Comparison of ENCODE assay signal across 26 mouse cellular contexts in the genomic region with DNA sequence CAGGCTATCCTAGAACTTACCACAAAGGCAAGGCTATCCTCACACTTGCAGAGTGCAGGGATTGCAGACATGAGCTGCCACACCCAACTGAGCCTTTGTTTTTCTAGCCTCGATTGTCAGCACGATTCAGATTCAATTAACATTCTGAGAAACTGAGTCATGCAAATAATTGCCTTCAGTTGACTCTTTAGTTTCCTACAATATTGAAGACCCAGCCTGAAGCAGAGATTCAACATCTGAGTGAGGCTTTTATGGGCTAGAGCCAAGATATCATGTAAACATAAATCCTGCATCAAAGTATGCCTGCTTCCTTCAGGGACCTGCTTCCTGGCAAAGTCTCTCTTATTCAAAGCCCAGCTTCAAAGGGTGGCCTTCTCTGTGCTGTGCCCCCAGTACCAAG. TPM values are rescaled to one million over a fixed set of nuclear protein-coding genes. Genes with fewer than 3 reads are reported as not detected.
"Had no signal": no experiment of that assay in that cellular context is flagged by ENCODE, and none has a peak within 500 bp of the region (broad histone marks: within the 10 kb centered on the region; RNA-seq: fewer than 3 reads in every experiment).

No protein-coding gene starts in this region.

- DNase-seq: kidney, adult 18-20 months; kidney, postnatal 36 days; layer of hippocampus, postnatal 36 days; liver, postnatal 0 days; lung, postnatal 10 days; lung, postnatal 4 days; midbrain, embryonic 14.5 days; right cerebral cortex, adult 18-20 months; right cerebral cortex, postnatal 14 days; right cerebral cortex, postnatal 4 days; thymus, postnatal 25 days had no signal

- ATAC-seq: intestine, embryonic 16.5 days; liver, postnatal 0 days had no signal

- H3K4me1 ChIP-seq: neural tube, embryonic 12.5 days; neural tube, embryonic 15.5 days had no signal

- H3K36me3 ChIP-seq: lung, embryonic 15.5 days; neural tube, embryonic 12.5 days; neural tube, embryonic 15.5 days had no signal

- H3K27me3 ChIP-seq: neural tube, embryonic 12.5 days; neural tube, embryonic 15.5 days had no signal

- H3K27ac ChIP-seq: kidney, postnatal 0 days; liver, embryonic 14.5 days; lung, embryonic 15.5 days; neural tube, embryonic 12.5 days; neural tube, embryonic 15.5 days had no signal

- H3K9me3 ChIP-seq: lung, embryonic 15.5 days; neural tube, embryonic 12.5 days; neural tube, embryonic 15.5 days had no signal

- H3K4me3 ChIP-seq: lung, embryonic 15.5 days; neural tube, embryonic 12.5 days; neural tube, embryonic 15.5 days had no signal

- H3K4me2 ChIP-seq: liver, embryonic 11.5 days; lung, embryonic 15.5 days; midbrain, embryonic 11.5 days; neural tube, embryonic 12.5 days; neural tube, embryonic 15.5 days had no signal

- H3K9ac ChIP-seq: liver, embryonic 14.5 days; liver, postnatal 0 days; lung, embryonic 15.5 days; neural tube, embryonic 12.5 days; neural tube, embryonic 15.5 days had no signal

RNA-seq across cellular contexts. Expression of a gene that starts 24.2 kb away (rescaled TPM):
- total RNA-seq: layer of hippocampus, adult 8-10 months; layer of hippocampus, postnatal 10 days; left cerebral cortex, adult 8-10 months; left cerebral cortex, postnatal 25 days; megakaryocyte progenitor cell, adult 5-6 weeks; midbrain, postnatal 0 days had no signal
- polyA plus RNA-seq: kidney, embryonic 14.5 days; kidney, postnatal 0 days; midbrain, embryonic 11.5 days; midbrain, embryonic 14.5 days; midbrain, postnatal 0 days had no signal
